Mouse (Mus musculus) cortical plate, adult 2 months (tissue): Measurements from ENCODE around the gene Phf7. TPM values are rescaled to one million over a fixed set of nuclear protein-coding genes. Genes with fewer than 3 reads are reported as not detected.

Experiments
- H3K27ac ChIP-seq: fragments of 200-500 bp; 2 replicates; pipeline ENCODE4 v1.5.1; 2012; ENCODE audit warnings: low read length, control low read depth, inconsistent platforms; ENCODE audit not compliant: insufficient read depth
- H3K4me1 ChIP-seq: fragments of 200-500 bp; 2 replicates; pipeline ENCODE4 v1.6.1; 2011; ENCODE audit warnings: low read length; ENCODE audit not compliant: control insufficient read depth, insufficient read depth
- H3K4me3 ChIP-seq: fragments of 200-500 bp; 2 replicates; pipeline ENCODE4 v1.5.1; 2011; ENCODE audit warnings: mild to moderate bottlenecking, low read length, control low read depth; ENCODE audit not compliant: insufficient read depth
- CTCF ChIP-seq: fragments of 200-500 bp; IDR thresholded peaks from 2 replicates; pipeline ENCODE4 v1.5.1; 2011; ENCODE audit warnings: mild to moderate bottlenecking, control low read depth, low read length; ENCODE audit not compliant: insufficient read depth; ENCODE audit errors: extremely low read depth
- POLR2A ChIP-seq: fragments of 200-500 bp; IDR thresholded peaks from 2 replicates; pipeline ENCODE4 v1.6.1; 2011; ENCODE audit warnings: mild to moderate bottlenecking, low read length, control low read depth; ENCODE audit not compliant: insufficient read depth; ENCODE audit errors: extremely low read depth
- polyA plus RNA-seq: library from polyadenylated mRNA; depleted of rRNA; stranded (reverse); fragments of >200 nt; gene quantifications from 2 replicates; pipeline ENCODE4 v1.2.3, GENCODE M21; 2012

Gene Phf7
- polyA plus RNA-seq, 1 experiment = 5.3 TPM

DNA sequence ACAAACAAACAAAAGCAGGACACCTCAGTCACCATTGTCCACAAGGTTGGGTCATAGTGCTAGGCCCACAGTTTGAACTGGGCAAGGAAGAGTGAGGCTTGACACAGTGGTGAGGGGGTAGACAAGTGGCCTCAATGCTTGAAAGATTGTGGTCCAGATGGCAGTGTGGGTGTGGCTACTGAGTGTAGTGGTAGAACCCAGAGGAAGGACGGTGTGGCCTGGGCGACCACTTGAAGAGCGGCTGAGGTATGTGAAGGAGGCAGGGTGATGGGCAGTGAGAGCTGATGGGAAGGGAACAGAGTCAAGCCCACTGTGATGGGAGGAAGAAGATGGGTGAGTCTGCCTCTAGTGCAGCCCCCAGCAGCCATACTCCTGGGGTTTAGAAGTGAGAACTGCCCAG is 36.4 kb downstream of the Phf7 start:
- no peaks in the 10 kb centered on the region for H3K4me1 ChIP-seq
- TF ChIP-seq POLR2A (no peak), CTCF (no peak)
- no peak overlapping the region for H3K4me3 ChIP-seq
- no peak overlapping the region for H3K27ac ChIP-seq

DNA sequence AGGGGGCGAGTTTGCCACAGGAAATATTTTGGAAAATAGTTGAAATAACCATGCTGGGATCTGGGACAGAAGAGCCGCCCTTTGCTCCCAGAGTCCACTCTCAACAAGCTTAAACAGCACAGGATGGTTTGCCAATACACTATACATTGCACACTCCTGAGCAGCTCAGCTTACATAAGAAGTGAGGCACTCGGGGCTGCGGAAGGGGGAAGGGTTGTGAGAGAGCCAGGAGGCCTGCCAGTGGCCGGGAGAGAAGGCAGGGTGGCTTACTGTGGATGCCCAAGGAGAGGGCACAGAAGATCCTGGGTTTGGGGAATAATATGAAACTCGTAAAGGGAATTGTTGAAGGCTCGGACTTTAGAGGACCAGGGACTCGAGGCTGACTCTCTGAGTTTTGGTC is 37.2 kb downstream of the Phf7 start:
- H3K4me3 ChIP-seq = no peak overlapping the region
- no peaks in the 10 kb centered on the region for H3K4me1 ChIP-seq
- no peak overlapping the region for H3K27ac ChIP-seq
- TF ChIP-seq CTCF = no peak
- no peak for TF ChIP-seq POLR2A

DNA sequence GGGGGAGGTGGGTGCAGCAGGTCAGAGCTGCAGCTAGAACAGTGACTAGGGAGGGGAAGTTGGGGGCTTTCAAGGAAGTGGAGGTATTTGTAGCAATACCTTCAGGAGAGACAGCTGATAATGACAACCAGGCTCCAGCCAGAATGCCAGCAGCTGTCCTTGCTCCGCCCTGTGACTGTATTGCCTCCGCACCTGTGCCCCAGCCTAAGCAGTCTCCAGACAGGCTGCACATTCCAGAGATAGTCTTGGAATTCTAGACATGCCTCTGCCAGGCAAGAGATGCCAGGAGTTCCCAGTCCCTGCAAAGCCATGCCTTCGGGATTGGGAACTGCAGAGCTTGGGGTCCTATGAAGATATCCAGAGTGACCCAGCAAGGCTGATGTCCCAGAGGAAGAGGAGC is 38.6 kb downstream of the Phf7 start:
- Histone ChIP-seq H3K27ac (no peak overlapping the region), H3K4me3 (no peak overlapping the region), H3K4me1 (peaks cover under 1% of the 10 kb centered on the region; the same call in 1 of the 2 replicates)
- TF ChIP-seq POLR2A (no peak), CTCF (no peak)

GRCm38 (mm10) chr14:31211854-31212253 is 39.3 kb downstream of the Phf7 start:
- Histone ChIP-seq H3K4me1 (peaks cover 4% of the 10 kb centered on the region; the same call in 1 of the 2 replicates), H3K4me3 (no peak overlapping the region), H3K27ac (no peak overlapping the region)
- TF ChIP-seq CTCF = no peak
- TF ChIP-seq POLR2A = no peak

DNA sequence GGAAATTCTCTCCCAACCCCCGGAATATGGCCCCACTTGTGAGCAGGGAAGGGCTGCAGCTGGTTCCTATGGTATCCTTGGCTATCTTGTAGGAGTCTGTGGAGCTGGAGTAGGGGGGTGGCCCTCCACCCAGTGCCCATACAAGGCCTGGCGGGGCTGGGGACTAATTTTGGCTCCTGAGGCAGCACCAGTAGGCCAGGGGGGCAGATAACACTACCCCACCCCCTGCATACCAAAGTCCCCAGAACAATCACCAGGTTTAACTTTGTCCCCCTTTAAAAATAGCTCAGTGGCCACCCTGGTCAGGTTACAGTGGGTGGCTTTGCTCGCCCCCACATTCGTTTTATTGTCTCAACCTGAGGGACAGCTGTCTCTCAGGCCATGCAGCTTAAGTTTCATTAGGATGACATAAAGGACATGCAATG is 42.0 kb downstream of the Phf7 start:
- no peak overlapping the region for H3K27ac ChIP-seq
- TF ChIP-seq CTCF (no peak), POLR2A (no peak)
- H3K4me3 ChIP-seq = no peak overlapping the region
- H3K4me1 ChIP-seq = peaks cover 6% of the 10 kb centered on the region; the same call in 1 of the 2 replicates

DNA sequence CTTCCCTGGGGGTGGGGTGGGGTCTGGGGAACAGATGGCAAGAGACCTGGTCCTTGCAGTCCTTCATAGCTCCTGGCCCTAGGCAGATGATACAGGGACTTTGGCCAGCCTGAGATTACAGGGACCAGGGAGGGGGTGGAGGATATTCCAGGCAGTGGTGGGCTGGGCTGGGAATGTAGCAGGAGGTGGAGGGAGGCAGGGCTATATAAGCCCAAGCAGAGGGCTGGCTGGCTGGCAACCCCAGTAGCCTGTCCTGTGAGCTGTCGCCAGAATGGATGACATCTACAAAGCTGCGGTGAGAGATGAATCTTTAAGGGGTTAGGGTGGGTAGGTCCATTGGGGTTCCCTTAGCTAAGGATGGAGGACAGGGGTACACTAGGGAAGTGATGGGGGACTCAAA is 43.0 kb downstream of the Phf7 start, which contains the start of gene Tnnc1:
TSS of gene Tnnc1 (plus strand) at position 229 of the 400 bp plus-strand sequence.
- Histone ChIP-seq H3K4me3 (peak within 1 kb of the TSS; percentile 74), H3K27ac (peak within 1 kb of the TSS; percentile 74; the same call in 1 of the 2 replicates), H3K4me1 (peaks cover 6% of the 10 kb centered on the region; the same call in 1 of the 2 replicates)
- TF ChIP-seq POLR2A (no peak), CTCF (no peak)

GRCm38 (mm10) chr14:31207070-31207830 is 43.9 kb downstream of the Phf7 start:
- Histone ChIP-seq H3K4me3 (peak overlapping the region; percentile 74), H3K27ac (peak overlapping the region; percentile 74), H3K4me1 (peaks cover 6% of the 10 kb centered on the region; the same call in 1 of the 2 replicates)
- TF ChIP-seq POLR2A = no peak
- TF ChIP-seq CTCF = no peak

- TF ChIP-seq CTCF = no peak
- TF ChIP-seq POLR2A = peak; percentile 88
- Histone ChIP-seq H3K4me1 (peaks cover 6% of the 10 kb centered on the region; the same call in 1 of the 2 replicates), H3K27ac (peak overlapping the region; percentile 90), H3K4me3 (peak overlapping the region; percentile 74)
Observed at GRCm38 (mm10) chr14:31206472-31206981, 44.6 kb downstream of the Phf7 start.

- Histone ChIP-seq H3K4me3 (peak overlapping the region; percentile 74), H3K4me1 (peaks cover 6% of the 10 kb centered on the region; the same call in 1 of the 2 replicates), H3K27ac (peak overlapping the region; percentile 90)
- no peak for TF ChIP-seq CTCF
- TF ChIP-seq POLR2A = peak; percentile 54; the same call in 1 of the 2 replicates
Observed at GRCm38 (mm10) chr14:31205562-31206467, 45.3 kb downstream of the Phf7 start.
